Mouse (Mus musculus) kidney, adult 2 months (tissue): ENCODE results near the gene Fam89b.

Source experiments
- CTCF ChIP-seq: fragments of 200-500 bp; conservative IDR thresholded peaks from 2 replicates; pipeline ENCODE4 v1.5.1; 2011; ENCODE audit warnings: low read depth, mild to moderate bottlenecking, control low read depth, low read length, moderate library complexity, mixed read lengths; ENCODE audit not compliant: insufficient read depth, insufficient read length
- POLR2A ChIP-seq: fragments of 200-500 bp; IDR thresholded peaks from one replicate; pipeline ENCODE4 v1.6.1; 2011; ENCODE audit warnings: low read depth, low read length, control low read depth

- TF ChIP-seq CTCF (no peak), POLR2A (no peak)
Measured at GRCm38 (mm10) chr19:5725767-5726515, 3.5 kb downstream of the Fam89b start, which contains the start of gene Ehbp1l1.
